Mouse (Mus musculus): Measurements from ENCODE around the gene E2f7.

DNA sequence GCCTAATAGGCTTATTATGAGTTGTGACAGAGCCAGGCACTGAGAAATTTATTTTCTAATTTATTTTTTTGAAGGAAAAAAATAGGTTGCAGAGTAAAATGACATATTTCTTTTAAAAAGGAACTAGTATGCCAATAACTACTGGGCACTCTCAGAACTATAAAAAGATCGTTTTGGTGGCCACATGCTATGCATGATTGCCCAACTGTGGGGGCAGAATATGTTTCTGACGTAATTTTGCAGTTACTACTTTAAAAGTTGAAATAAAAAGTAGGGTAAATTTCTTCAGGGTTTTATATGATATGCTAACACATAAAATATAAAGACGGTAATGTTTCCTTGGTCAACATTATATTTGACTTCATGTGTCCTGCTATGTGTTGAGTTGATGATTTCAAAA, 76.5 kb downstream of the E2f7 start:
- no peak for TF ChIP-seq CTCF (IDR thresholded peaks at IDR 0.05; ENCODE audit: low read depth)
- no peak for TF ChIP-seq EP300 (IDR thresholded peaks at IDR 0.05; ENCODE audit: low read depth)

All from liver, embryonic 14.5 days (tissue).